9 mouse cellular contexts compared by ENCODE assay signal in genomic region chr12:58924025-58924424, GRCm38 (mm10).
A peak's percentile ranks its signal among the peaks of the same experiment; 100 is the strongest.
DNase-seq lines count a peak whose midpoint lies in the region; ATAC-seq lines count a peak whose summit lies in the region.
"Had no signal": no experiment of that assay in that cellular context is flagged by ENCODE, and none has a peak within 500 bp of the region (broad histone marks: within the 10 kb centered on the region; RNA-seq: fewer than 3 reads in every experiment).

No protein-coding gene starts in this region.

- peak; percentile 44; the same call in 1 of the 2 replicates for ATAC-seq in forebrain, embryonic 14.5 days
- 0 out of 2 replicates have a peak, but pooled peaks have one; percentile 41 for ATAC-seq in neural tube, embryonic 15.5 days (ENCODE audit: low FRiP score)

- no peak overlapping the region for H3K4me2 ChIP-seq in forebrain, embryonic 14.5 days (ENCODE audit: low read length)
- H3K4me2 ChIP-seq in neural tube, embryonic 15.5 days, result no peak overlapping the region

- H3K4me1 ChIP-seq in forebrain, embryonic 14.5 days (ENCODE audit: control insufficient read depth, insufficient read depth, low read length), result no peaks in the 10 kb centered on the region
- no peaks in the 10 kb centered on the region for H3K4me1 ChIP-seq in neural tube, embryonic 15.5 days

- H3K36me3 ChIP-seq in forebrain, embryonic 14.5 days (ENCODE audit: control insufficient read depth, insufficient read depth, low read length), result no peaks in the 10 kb centered on the region
- no peaks in the 10 kb centered on the region for H3K36me3 ChIP-seq in neural tube, embryonic 15.5 days

- DNase-seq in cerebellum, postnatal 14 days, result peak; percentile 34 to 52
- DNase-seq in cerebellum, adult 8-10 months, result no peak
- DNase-seq in ovary, postnatal 36 days (ENCODE audit: low spot score), result peak; percentile 19
- no peak for DNase-seq in ovary, postnatal 10 days (ENCODE audit: low spot score)
- peak; percentile 68 for DNase-seq in forebrain, embryonic 14.5 days (ENCODE audit: low spot score)
- DNase-seq in layer of hippocampus, postnatal 14 days (ENCODE audit: low spot score in 2 of 2), result peak; percentile 74 to 84
- DNase-seq in gastrocnemius, adult 8-10 months (ENCODE audit: low spot score in 2 of 2), result no peak

- 66% methylated on average over 3 of the region's 3 CpGs for WGBS in forebrain, embryonic 14.5 days
- WGBS in neural tube, embryonic 15.5 days, result 73% methylated on average over 3 of the region's 3 CpGs

- H3K4me3 ChIP-seq in forebrain, embryonic 14.5 days (ENCODE audit: low read depth, low read length), result no peak overlapping the region
- no peak overlapping the region for H3K4me3 ChIP-seq in neural tube, embryonic 15.5 days (replicated peaks)
- H3K4me3 ChIP-seq: megakaryocyte, embryonic 14.5 days had no signal

- no peak overlapping the region for H3K9ac ChIP-seq in forebrain, embryonic 14.5 days (ENCODE audit: low read length)
- no peak overlapping the region for H3K9ac ChIP-seq in neural tube, embryonic 15.5 days (replicated peaks)

- H3K27ac ChIP-seq in forebrain, embryonic 14.5 days (ENCODE audit: low read depth, low read length), result no peak overlapping the region
- no peak overlapping the region for H3K27ac ChIP-seq in neural tube, embryonic 15.5 days (replicated peaks)

- H3K9me3 ChIP-seq in forebrain, embryonic 14.5 days (replicated peaks; ENCODE audit: control insufficient read depth, low read length), result no peaks in the 10 kb centered on the region
- H3K9me3 ChIP-seq in neural tube, embryonic 15.5 days (replicated peaks), result no peaks in the 10 kb centered on the region
- H3K9me3 ChIP-seq: megakaryocyte, embryonic 14.5 days had no signal

- no peaks in the 10 kb centered on the region for H3K27me3 ChIP-seq in forebrain, embryonic 14.5 days (replicated peaks; ENCODE audit: control insufficient read depth, insufficient read depth, low read length)
- H3K27me3 ChIP-seq in neural tube, embryonic 15.5 days (replicated peaks), result no peaks in the 10 kb centered on the region
- H3K27me3 ChIP-seq: megakaryocyte, embryonic 14.5 days had no signal

Comparison
In these comparisons a context has a peak if more than half of its experiments do, and no peak if none do; other contexts are left out.
1. DNase-seq: peak in cerebellum, postnatal 14 days (2 of 2), ovary, postnatal 36 days (single experiment), forebrain, embryonic 14.5 days (single experiment) and layer of hippocampus, postnatal 14 days (2 of 2); none in cerebellum, adult 8-10 months (single experiment), ovary, postnatal 10 days (single experiment) and gastrocnemius, adult 8-10 months (0 of 2).